Mouse (Mus musculus): Measurements from ENCODE around the gene Luzp2. TPM values are rescaled to one million over a fixed set of nuclear protein-coding genes. Genes with fewer than 3 reads are reported as not detected.

Luzp2 gene
- polyA plus RNA-seq, 1 experiment from 2014 or later: 70.6 TPM

GRCm38 (mm10) chr7:54852860-54853259 lies 17.6 kb downstream of the Luzp2 start:
- H3K4me1 ChIP-seq (ENCODE audit: control insufficient read depth, insufficient read depth, low read depth, low read length): no peaks in the 10 kb centered on the region
- no peak overlapping the region for H3K27ac ChIP-seq (ENCODE audit: low read depth, low read length)
- 76% methylated on average over 1 of the region's 1 CpGs for WGBS
- no peaks in the 10 kb centered on the region for H3K9me3 ChIP-seq (ENCODE audit: control insufficient read depth, low read length)
- no peak overlapping the region for H3K9ac ChIP-seq (ENCODE audit: low read depth, low read length)
- no peak overlapping the region for H3K4me3 ChIP-seq (ENCODE audit: low read length)
- no peaks in the 10 kb centered on the region for H3K27me3 ChIP-seq (replicated peaks; ENCODE audit: control insufficient read depth, insufficient read depth, low read length)
- no peak overlapping the region for H3K4me2 ChIP-seq (ENCODE audit: low read length)
- ATAC-seq: no peak
- no peaks in the 10 kb centered on the region for H3K36me3 ChIP-seq (ENCODE audit: control insufficient read depth, insufficient read depth, low read length)

DNA sequence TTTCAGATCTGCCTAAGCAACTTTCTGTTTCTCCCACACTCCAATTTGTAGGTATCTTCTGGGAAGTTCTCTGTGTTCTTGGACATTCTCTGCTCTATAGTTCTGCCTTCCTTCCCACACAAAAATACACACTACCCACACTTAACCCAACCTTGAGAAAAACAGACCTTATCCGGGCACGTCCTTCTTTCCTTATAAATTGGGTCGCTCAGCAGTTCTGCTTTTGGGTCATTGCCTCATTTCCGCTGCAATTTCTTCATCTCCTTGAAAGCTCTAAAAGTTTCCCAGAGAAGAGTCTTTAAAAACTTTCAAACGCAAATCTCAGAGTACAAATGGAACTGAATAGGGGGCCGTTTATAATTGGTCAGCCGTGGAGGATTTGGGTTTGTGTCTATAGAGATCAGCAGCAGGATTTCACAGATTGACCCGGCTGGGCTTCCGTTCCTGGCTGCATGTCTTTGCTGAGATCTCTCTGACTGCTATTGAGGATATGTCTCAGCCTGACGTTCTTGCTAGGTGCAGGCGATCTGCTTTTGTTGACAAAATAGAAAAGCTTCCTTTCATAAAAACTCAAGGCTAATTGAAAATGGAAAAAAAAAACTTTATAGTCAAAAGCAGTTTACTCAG lies 26.0 kb downstream of the Luzp2 start:
- no peaks in the 10 kb centered on the region for H3K27me3 ChIP-seq (replicated peaks; ENCODE audit: control insufficient read depth, insufficient read depth, low read length)
- no peaks in the 10 kb centered on the region for H3K36me3 ChIP-seq (ENCODE audit: control insufficient read depth, insufficient read depth, low read length)
- 53% methylated on average over 11 of the region's 11 CpGs for WGBS
- no peak overlapping the region for H3K27ac ChIP-seq (ENCODE audit: low read depth, low read length)
- no peaks in the 10 kb centered on the region for H3K4me1 ChIP-seq (ENCODE audit: control insufficient read depth, insufficient read depth, low read depth, low read length)
- H3K9ac ChIP-seq (ENCODE audit: low read depth, low read length): no peak overlapping the region
- H3K9me3 ChIP-seq (ENCODE audit: control insufficient read depth, low read length): no peaks in the 10 kb centered on the region
- no peak overlapping the region for H3K4me3 ChIP-seq (ENCODE audit: low read length)
- no peak overlapping the region for H3K4me2 ChIP-seq (ENCODE audit: low read length)
- ATAC-seq: peak; percentile 70

- WGBS: 91% methylated on average over 4 of the region's 4 CpGs
- Histone ChIP-seq H3K36me3 (ENCODE audit: control insufficient read depth, insufficient read depth, low read length) (no peaks in the 10 kb centered on the region), H3K4me3 (ENCODE audit: low read length) (no peak overlapping the region), H3K27ac (ENCODE audit: low read depth, low read length) (no peak overlapping the region), H3K9ac (ENCODE audit: low read depth, low read length) (no peak overlapping the region), H3K27me3 (replicated peaks; ENCODE audit: control insufficient read depth, insufficient read depth, low read length) (no peaks in the 10 kb centered on the region), H3K4me1 (ENCODE audit: control insufficient read depth, insufficient read depth, low read depth, low read length) (no peaks in the 10 kb centered on the region), H3K9me3 (ENCODE audit: control insufficient read depth, low read length) (no peaks in the 10 kb centered on the region), H3K4me2 (ENCODE audit: low read length) (no peak overlapping the region)
- no peak for ATAC-seq
These were observed 43.8 kb downstream of the Luzp2 start for GRCm38 (mm10) chr7:54878928-54879644.

DNA sequence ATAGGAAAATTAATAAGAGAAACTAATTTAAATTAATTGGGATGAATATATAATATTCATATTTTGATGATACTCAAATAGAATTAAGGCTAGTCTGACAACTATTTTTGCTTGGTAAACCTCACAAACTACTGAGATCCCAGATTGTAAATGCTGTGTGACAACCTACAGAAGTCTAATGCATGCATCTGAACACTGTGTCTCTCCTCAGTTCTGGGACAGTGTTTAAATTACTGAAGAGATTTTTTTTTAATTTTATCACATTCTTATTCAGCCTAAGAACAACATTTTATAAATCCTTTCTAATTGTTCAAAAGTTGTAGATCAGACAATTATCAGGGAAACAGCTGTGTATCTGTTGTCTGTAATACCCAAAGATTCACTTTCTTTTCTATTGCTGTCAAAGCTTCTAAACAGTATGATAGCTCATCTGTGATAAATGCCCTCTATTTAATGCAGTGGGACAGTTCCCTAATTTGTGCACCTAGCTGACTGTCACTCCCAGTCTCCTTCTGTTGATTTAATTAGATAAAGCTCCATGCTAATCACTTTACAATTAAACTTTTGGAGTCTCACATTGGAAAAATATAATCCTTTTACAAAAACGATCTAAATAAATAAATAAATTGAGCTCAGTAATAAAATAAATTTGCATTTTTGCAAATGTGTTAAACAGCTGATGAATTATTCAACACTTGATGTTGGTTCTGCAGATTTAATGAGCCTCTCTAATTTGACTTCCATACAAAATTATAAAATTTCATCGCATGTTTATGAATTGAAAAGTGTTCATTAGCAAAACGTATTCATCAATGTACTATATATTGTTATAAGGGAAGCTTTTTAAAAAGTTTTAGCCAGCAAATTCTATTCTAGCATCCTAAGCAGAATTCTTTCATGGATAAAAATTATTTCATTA lies 58.7 kb downstream of the Luzp2 start:
- H3K27ac ChIP-seq (ENCODE audit: low read depth, low read length): no peak overlapping the region
- WGBS: 52% methylated on average over 3 of the region's 3 CpGs
- no peak overlapping the region for H3K9ac ChIP-seq (ENCODE audit: low read depth, low read length)
- no peak overlapping the region for H3K4me2 ChIP-seq (ENCODE audit: low read length)
- no peaks in the 10 kb centered on the region for H3K4me1 ChIP-seq (ENCODE audit: control insufficient read depth, insufficient read depth, low read depth, low read length)
- no peaks in the 10 kb centered on the region for H3K36me3 ChIP-seq (ENCODE audit: control insufficient read depth, insufficient read depth, low read length)
- no peak overlapping the region for H3K4me3 ChIP-seq (ENCODE audit: low read length)
- no peak for ATAC-seq
- no peaks in the 10 kb centered on the region for H3K27me3 ChIP-seq (replicated peaks; ENCODE audit: control insufficient read depth, insufficient read depth, low read length)
- H3K9me3 ChIP-seq (ENCODE audit: control insufficient read depth, low read length): no peaks in the 10 kb centered on the region

- Histone ChIP-seq H3K27ac (ENCODE audit: low read depth, low read length) (no peak overlapping the region), H3K9ac (ENCODE audit: low read depth, low read length) (no peak overlapping the region), H3K36me3 (ENCODE audit: control insufficient read depth, insufficient read depth, low read length) (no peaks in the 10 kb centered on the region), H3K4me1 (ENCODE audit: control insufficient read depth, insufficient read depth, low read depth, low read length) (no peaks in the 10 kb centered on the region), H3K4me2 (ENCODE audit: low read length) (no peak overlapping the region), H3K4me3 (ENCODE audit: low read length) (no peak overlapping the region), H3K27me3 (replicated peaks; ENCODE audit: control insufficient read depth, insufficient read depth, low read length) (no peaks in the 10 kb centered on the region), H3K9me3 (ENCODE audit: control insufficient read depth, low read length) (no peaks in the 10 kb centered on the region)
- WGBS: 66% methylated on average over 3 of the region's 3 CpGs
- no peak for ATAC-seq
These were observed 63.3 kb downstream of the Luzp2 start for GRCm38 (mm10) chr7:54898589-54898988.

DNA sequence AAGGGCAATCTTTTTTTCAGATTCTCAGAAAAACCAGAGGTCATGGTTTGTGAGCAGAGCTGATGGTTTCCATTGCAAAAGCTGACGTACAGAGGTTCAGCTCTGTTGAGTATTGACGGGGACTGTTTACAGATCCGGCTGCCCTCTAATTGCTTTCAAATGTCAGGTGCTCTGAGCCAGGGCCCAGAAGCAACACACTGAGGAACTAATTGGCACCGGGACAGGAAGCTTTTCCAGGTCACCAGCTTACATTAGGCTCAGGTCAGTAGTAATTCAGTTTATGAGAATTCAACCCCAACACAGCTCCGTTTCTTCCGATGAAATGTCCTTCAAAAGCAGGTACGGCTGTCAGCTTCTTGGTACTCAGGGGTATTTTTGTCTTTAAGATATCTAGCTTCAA lies 74.7 kb downstream of the Luzp2 start:
- ATAC-seq: peak; percentile 61
- WGBS: 46% methylated on average over 7 of the region's 7 CpGs
- Histone ChIP-seq H3K9ac (ENCODE audit: low read depth, low read length) (no peak overlapping the region), H3K27me3 (replicated peaks; ENCODE audit: control insufficient read depth, insufficient read depth, low read length) (no peaks in the 10 kb centered on the region), H3K4me1 (ENCODE audit: control insufficient read depth, insufficient read depth, low read depth, low read length) (no peaks in the 10 kb centered on the region; the same call in 1 of the 2 replicates), H3K4me3 (ENCODE audit: low read length) (no peak overlapping the region), H3K36me3 (ENCODE audit: control insufficient read depth, insufficient read depth, low read length) (no peaks in the 10 kb centered on the region), H3K27ac (ENCODE audit: low read depth, low read length) (no peak overlapping the region), H3K9me3 (ENCODE audit: control insufficient read depth, low read length) (no peaks in the 10 kb centered on the region), H3K4me2 (ENCODE audit: low read length) (no peak overlapping the region)

DNA sequence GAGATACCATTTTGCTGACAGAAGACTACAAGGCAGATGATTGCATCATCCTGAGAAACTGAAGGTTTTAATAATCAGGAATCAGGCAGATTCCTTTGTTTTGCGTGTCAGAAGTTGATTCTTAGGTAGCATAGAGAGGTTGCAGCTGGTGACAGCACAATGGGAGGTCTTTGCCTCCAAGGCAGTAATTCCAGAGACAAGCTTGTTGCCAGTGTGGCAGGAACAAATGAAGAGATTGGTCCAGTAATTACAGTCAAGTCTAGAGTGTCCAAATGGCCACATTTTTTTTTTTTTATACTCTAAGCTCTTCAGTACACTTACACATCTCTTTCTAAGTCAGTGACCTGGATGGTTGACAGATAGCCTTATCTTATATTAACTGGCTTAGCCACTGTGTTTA lies 78.7 kb downstream of the Luzp2 start:
- no peaks in the 10 kb centered on the region for H3K27me3 ChIP-seq (replicated peaks; ENCODE audit: control insufficient read depth, insufficient read depth, low read length)
- no peak overlapping the region for H3K27ac ChIP-seq (ENCODE audit: low read depth, low read length)
- H3K4me2 ChIP-seq (ENCODE audit: low read length): no peak overlapping the region
- WGBS: 31% methylated on average over 1 of the region's 1 CpGs
- H3K4me1 ChIP-seq (ENCODE audit: control insufficient read depth, insufficient read depth, low read depth, low read length): no peaks in the 10 kb centered on the region; the same call in 1 of the 2 replicates
- no peak overlapping the region for H3K4me3 ChIP-seq (ENCODE audit: low read length)
- no peaks in the 10 kb centered on the region for H3K36me3 ChIP-seq (ENCODE audit: control insufficient read depth, insufficient read depth, low read length)
- no peaks in the 10 kb centered on the region for H3K9me3 ChIP-seq (ENCODE audit: control insufficient read depth, low read length)
- ATAC-seq: no peak
- H3K9ac ChIP-seq (ENCODE audit: low read depth, low read length): no peak overlapping the region

GRCm38 (mm10) chr7:54921991-54922390 lies 86.7 kb downstream of the Luzp2 start:
- H3K4me1 ChIP-seq (ENCODE audit: control insufficient read depth, insufficient read depth, low read depth, low read length): no peaks in the 10 kb centered on the region
- WGBS: 75% methylated on average over 3 of the region's 3 CpGs
- no peak overlapping the region for H3K4me2 ChIP-seq (ENCODE audit: low read length)
- no peaks in the 10 kb centered on the region for H3K9me3 ChIP-seq (ENCODE audit: control insufficient read depth, low read length)
- no peak for ATAC-seq
- H3K27ac ChIP-seq (ENCODE audit: low read depth, low read length): no peak overlapping the region
- no peak overlapping the region for H3K4me3 ChIP-seq (ENCODE audit: low read length)
- no peak overlapping the region for H3K9ac ChIP-seq (ENCODE audit: low read depth, low read length)
- H3K27me3 ChIP-seq (replicated peaks; ENCODE audit: control insufficient read depth, insufficient read depth, low read length): no peaks in the 10 kb centered on the region
- H3K36me3 ChIP-seq (ENCODE audit: control insufficient read depth, insufficient read depth, low read length): no peaks in the 10 kb centered on the region

DNA sequence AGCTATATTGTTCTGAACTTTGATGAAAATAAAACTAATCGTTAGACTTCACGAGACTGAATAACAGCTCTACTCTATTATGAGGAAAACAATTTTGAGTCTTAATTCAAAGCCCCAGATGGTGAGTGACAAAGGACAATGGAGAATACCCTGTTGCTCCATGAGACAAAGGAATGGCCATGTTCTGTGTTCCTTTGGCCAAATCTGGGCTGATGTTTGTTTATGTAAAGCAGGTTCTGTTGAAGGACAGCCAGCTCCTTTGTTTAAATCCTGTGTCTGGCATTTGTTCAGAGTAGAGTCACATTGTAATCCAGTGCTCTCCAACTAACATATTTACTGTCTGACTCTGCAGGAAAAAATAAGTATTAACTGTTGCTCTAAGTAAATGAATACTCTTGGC lies 121.5 kb downstream of the Luzp2 start:
- Histone ChIP-seq H3K36me3 (ENCODE audit: control insufficient read depth, insufficient read depth, low read length) (no peaks in the 10 kb centered on the region), H3K27ac (ENCODE audit: low read depth, low read length) (no peak overlapping the region), H3K4me1 (ENCODE audit: control insufficient read depth, insufficient read depth, low read depth, low read length) (no peaks in the 10 kb centered on the region), H3K9me3 (ENCODE audit: control insufficient read depth, low read length) (no peaks in the 10 kb centered on the region), H3K4me2 (ENCODE audit: low read length) (no peak overlapping the region), H3K27me3 (replicated peaks; ENCODE audit: control insufficient read depth, insufficient read depth, low read length) (no peaks in the 10 kb centered on the region), H3K9ac (ENCODE audit: low read depth, low read length) (no peak overlapping the region), H3K4me3 (ENCODE audit: low read length) (no peak overlapping the region)
- ATAC-seq: no peak
- 61% methylated on average over 2 of the region's 2 CpGs for WGBS
